Mouse (Mus musculus): ENCODE measurements around the gene Spp1. TPM values are rescaled to one million over a fixed set of nuclear protein-coding genes. Genes with fewer than 3 reads are reported as not detected.

Spp1 gene
- polyA plus RNA-seq, 1 experiment, result not detected

DNA sequence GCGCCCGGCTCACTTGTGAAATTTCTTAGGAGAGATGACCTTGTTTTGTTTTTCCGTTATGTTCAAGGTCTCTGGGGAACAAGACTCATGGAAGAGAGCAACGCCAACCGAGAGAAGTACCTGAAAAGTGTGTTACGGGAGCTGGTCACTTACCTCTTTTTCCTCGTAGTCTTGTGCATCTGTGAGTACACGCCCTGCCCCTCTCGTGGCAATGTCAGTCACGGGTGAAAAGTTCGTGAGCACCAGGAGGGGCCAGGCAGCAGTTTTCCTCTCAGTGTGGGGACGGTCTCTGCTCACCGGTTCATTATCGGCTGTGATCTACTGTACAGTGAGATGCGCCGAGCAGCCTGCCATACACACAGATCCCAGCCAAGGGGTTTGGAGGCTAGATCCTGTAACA lies 31.9 kb downstream of the Spp1 start:
- Histone ChIP-seq H3K9me3 (ENCODE audit: control insufficient read depth, low read length) (peaks cover 6% of the 10 kb centered on the region; the same call in 1 of the 2 replicates), H3K36me3 (ENCODE audit: control insufficient read depth) (peaks cover 2% of the 10 kb centered on the region; the same call in 1 of the 2 replicates), H3K4me1 (ENCODE audit: control insufficient read depth) (no peaks in the 10 kb centered on the region), H3K4me3 (replicated peaks) (no peak overlapping the region), H3K27me3 (ENCODE audit: control insufficient read depth) (no peaks in the 10 kb centered on the region)
- TF ChIP-seq GATA1 (IDR thresholded peaks at IDR 0.05; ENCODE audit: low read length) (no peak), TAL1 (IDR thresholded peaks at IDR 0.05; ENCODE audit: low read length) (no peak)

DNA sequence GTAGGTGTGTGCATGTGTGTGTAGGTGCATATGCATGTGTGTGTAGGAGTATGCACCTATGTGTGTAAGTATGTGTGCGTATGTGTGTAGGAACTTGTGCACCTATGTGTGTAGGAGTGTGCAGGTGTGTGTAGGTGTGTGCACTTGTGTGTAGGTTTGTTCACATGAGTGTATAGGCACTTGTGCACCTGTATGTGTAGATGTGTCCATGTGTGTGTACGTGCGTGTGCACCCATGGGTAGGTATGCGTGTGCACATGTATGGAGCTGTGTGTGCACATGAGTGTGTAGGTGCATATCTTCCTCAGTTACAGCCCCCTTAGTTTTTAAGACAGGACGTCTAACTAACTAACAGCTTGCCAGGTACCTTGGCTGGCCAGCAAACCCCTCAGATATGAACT lies 33.7 kb downstream of the Spp1 start:
- Histone ChIP-seq H3K36me3 (ENCODE audit: control insufficient read depth) (peaks cover 2% of the 10 kb centered on the region; the same call in 1 of the 2 replicates), H3K4me1 (ENCODE audit: control insufficient read depth) (no peaks in the 10 kb centered on the region), H3K9me3 (ENCODE audit: control insufficient read depth, low read length) (peaks cover 13% of the 10 kb centered on the region; the same call in 1 of the 2 replicates), H3K27me3 (ENCODE audit: control insufficient read depth) (no peaks in the 10 kb centered on the region), H3K4me3 (replicated peaks) (no peak overlapping the region)
- TF ChIP-seq TAL1 (IDR thresholded peaks at IDR 0.05; ENCODE audit: low read length) (no peak), GATA1 (IDR thresholded peaks at IDR 0.05; ENCODE audit: low read length) (no peak)

DNA sequence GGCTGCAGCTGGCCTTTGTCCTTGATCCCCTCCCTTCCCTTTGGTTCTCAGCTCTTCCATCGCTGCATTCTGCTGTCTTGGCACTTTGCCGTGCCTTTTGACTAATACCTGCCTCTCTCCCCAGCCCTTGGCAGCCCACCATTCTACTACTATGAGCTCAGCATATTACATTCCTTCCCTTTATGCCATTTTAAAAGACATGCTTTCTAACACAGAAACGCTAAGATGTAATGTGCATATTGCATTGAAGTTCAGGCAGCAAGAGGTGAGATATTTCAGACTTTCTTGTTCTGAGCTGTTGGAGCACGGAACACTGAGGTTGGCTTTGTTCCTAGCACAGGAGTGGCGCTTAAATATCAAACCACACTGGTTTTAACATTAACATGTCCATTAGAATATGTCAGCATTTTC lies 36.1 kb downstream of the Spp1 start:
- TF ChIP-seq GATA1 (IDR thresholded peaks at IDR 0.05; ENCODE audit: low read length) (no peak), TAL1 (IDR thresholded peaks at IDR 0.05; ENCODE audit: low read length) (no peak)
- Histone ChIP-seq H3K4me1 (ENCODE audit: control insufficient read depth) (no peaks in the 10 kb centered on the region), H3K4me3 (replicated peaks) (no peak overlapping the region), H3K9me3 (ENCODE audit: control insufficient read depth, low read length) (peaks cover 10% of the 10 kb centered on the region; the same call in 1 of the 2 replicates), H3K27me3 (ENCODE audit: control insufficient read depth) (no peaks in the 10 kb centered on the region), H3K36me3 (ENCODE audit: control insufficient read depth) (peaks cover 2% of the 10 kb centered on the region; the same call in 1 of the 2 replicates)

DNA sequence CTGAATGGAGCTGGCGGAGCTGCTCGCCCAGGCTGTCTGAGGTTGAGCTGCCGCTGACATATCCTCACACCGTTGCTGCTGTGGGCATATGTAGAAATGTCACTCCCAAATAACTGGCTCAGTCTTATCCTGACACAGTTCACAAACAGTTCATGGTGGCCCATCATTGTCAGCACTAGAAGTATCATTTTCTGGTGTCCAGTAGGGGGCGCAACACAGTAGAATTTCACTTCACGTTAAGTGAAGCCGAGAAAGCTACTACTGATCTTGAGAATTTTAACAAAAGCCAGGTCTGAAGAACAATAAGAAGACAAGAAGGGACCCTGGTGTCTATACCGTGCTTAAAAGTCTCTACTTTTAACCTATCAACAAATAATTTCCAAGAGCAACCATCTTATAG lies 37.5 kb downstream of the Spp1 start:
- no peaks in the 10 kb centered on the region for H3K4me1 ChIP-seq (ENCODE audit: control insufficient read depth)
- H3K36me3 ChIP-seq (ENCODE audit: control insufficient read depth), result no peaks in the 10 kb centered on the region; the same call in 1 of the 2 replicates
- peaks cover 6% of the 10 kb centered on the region; the same call in 1 of the 2 replicates for H3K9me3 ChIP-seq (ENCODE audit: control insufficient read depth, low read length)
- no peaks in the 10 kb centered on the region for H3K27me3 ChIP-seq (ENCODE audit: control insufficient read depth)
- TF ChIP-seq TAL1 (IDR thresholded peaks at IDR 0.05; ENCODE audit: low read length), result no peak
- no peak for TF ChIP-seq GATA1 (IDR thresholded peaks at IDR 0.05; ENCODE audit: low read length)
- no peak overlapping the region for H3K4me3 ChIP-seq (replicated peaks)

DNA sequence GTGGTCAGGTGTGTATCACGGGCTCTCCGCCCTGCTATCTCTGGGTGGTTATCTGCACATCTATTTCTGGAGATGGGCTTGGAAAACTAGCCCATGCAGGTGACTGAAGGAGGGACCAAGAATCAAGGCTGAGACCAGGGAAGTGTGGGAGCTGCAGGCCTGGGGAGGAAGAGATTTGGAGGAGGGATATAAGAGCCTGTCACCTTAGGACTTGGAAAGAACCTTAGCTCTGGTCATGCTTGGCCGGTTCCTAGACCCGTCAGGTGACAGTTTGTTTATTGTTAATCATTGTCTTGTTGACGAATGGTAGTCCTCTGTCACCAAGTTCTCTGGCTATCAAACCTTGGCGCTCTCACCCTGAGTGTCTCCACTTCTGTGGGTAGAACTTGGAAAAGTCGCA lies 45.4 kb downstream of the Spp1 start:
- peaks cover 4% of the 10 kb centered on the region; the same call in 1 of the 2 replicates for H3K9me3 ChIP-seq (ENCODE audit: control insufficient read depth, low read length)
- H3K4me1 ChIP-seq (ENCODE audit: control insufficient read depth), result no peaks in the 10 kb centered on the region
- peaks cover 2% of the 10 kb centered on the region; the same call in 1 of the 2 replicates for H3K36me3 ChIP-seq (ENCODE audit: control insufficient read depth)
- H3K4me3 ChIP-seq (replicated peaks), result no peak overlapping the region
- no peak for TF ChIP-seq TAL1 (IDR thresholded peaks at IDR 0.05; ENCODE audit: low read length)
- TF ChIP-seq GATA1 (IDR thresholded peaks at IDR 0.05; ENCODE audit: low read length), result no peak
- no peaks in the 10 kb centered on the region for H3K27me3 ChIP-seq (ENCODE audit: control insufficient read depth)

DNA sequence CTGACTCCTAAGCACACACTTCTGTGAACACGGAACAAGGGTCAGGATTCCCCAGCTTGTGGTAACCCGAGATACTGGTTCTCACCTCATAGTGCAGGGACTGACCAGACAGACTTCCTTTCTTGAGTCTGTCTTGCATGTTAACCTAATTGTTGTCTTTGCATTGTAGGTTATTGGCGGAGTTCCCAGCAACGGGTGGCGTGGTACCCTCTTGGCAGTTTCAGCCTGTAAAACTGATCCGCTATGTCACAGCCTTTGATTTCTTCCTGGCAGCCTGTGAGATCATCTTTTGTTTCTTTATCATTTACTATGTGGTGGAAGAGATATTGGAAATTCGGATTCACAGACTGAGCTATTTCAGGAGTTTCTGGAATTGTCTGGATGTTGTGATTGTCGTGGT lies 47.9 kb downstream of the Spp1 start:
- TF ChIP-seq TAL1 (IDR thresholded peaks at IDR 0.05; ENCODE audit: low read length) (no peak), GATA1 (IDR thresholded peaks at IDR 0.05; ENCODE audit: low read length) (no peak)
- Histone ChIP-seq H3K4me3 (replicated peaks) (no peak overlapping the region), H3K4me1 (ENCODE audit: control insufficient read depth) (no peaks in the 10 kb centered on the region), H3K27me3 (ENCODE audit: control insufficient read depth) (no peaks in the 10 kb centered on the region), H3K36me3 (ENCODE audit: control insufficient read depth) (peaks cover 2% of the 10 kb centered on the region; the same call in 1 of the 2 replicates), H3K9me3 (ENCODE audit: control insufficient read depth, low read length) (peaks cover 4% of the 10 kb centered on the region; the same call in 1 of the 2 replicates)

Other genes starting within 250 kb of the Spp1 start
- not detected in 2 replicates for gene Dmp1, start 232.5 kb upstream of the Spp1 start, polyA plus RNA-seq (2012)
- gene Ibsp, start 135.9 kb upstream of the Spp1 start, polyA plus RNA-seq (2012), result not detected in 2 replicates
- not detected in 2 replicates for gene Mepe, start 109.8 kb upstream of the Spp1 start, polyA plus RNA-seq (2012)
- gene Pkd2, start 24.3 kb downstream of the Spp1 start, polyA plus RNA-seq (2012), result 0.02 TPM in 1 of 2 replicates, not detected in the other
- gene BC005561, start 73.2 kb downstream of the Spp1 start, polyA plus RNA-seq (2012), result 0.05 and 0.07 TPM in 2 replicates